Mouse (Mus musculus): Measurements from ENCODE around the gene Gm11168. TPM values are rescaled to one million over a fixed set of nuclear protein-coding genes. Genes with fewer than 3 reads are reported as not detected.
"Not testable (repeated sequence)": the region's sequence is repeated elsewhere in the genome, so short reads cannot be mapped to it uniquely, and the experiment has no call there.

Gm11168 gene
- polyA plus RNA-seq (2015; fragmentation: Nextera tagmentation; extraction: Ambion mirVana), result 0.25 TPM in 1 of 2 replicates, not detected in the other

DNA sequence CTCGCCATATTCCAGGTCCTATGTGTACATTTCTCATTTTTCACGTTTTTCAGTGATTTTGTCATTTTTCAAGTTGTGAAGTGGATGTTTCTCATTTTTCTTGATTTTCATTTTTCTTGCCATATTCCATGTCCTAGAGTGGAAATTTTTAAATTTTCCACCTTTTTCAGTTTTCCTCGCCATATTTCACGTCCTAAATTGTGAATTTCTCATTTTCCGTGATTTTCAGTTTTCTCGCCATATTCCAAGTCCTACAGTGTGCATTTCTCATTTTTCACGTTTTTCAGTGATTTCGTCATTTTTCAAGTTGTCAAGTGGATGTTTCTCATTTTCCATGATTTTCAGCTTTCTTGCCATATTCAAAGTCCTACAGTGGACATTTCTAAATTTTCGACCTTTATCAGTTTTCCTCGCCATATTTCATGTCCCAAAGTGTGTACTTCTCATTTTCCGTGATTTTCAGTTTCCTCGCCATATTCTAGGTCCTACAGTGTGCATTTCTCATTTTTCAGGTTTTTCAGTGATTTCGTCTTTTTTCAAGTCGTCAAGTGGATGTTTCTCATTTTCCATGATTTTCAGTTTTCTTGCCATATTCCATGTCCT is at the start of gene Gm11168:
TSS of gene Gm11168 (plus strand) at position 553 of the 603 bp plus-strand sequence.
- H3K27me3 ChIP-seq; H3K27ac ChIP-seq (replicated peaks); ATAC-seq (ENCODE audit: low FRiP score, low read depth); H3K36me3 ChIP-seq; H3K4me1 ChIP-seq (replicated peaks); H3K4me3 ChIP-seq; H3K9ac ChIP-seq; H3K4me2 ChIP-seq: not testable (repeated sequence)
- WGBS, result 75% methylated on average over 6 of the region's 14 CpGs
- H3K9me3 ChIP-seq, result peaks cover 12% of the 10 kb centered on the region

GRCm38 (mm10) chr9:3000445-3000972 is 2.6 kb upstream of the Gm11168 start, which contains the start of gene Gm10722:
Gene Gm10722 (plus strand): TSS chr9:3000922.
- not testable (repeated sequence) for H3K4me3 ChIP-seq; H3K9ac ChIP-seq; H3K4me2 ChIP-seq; ATAC-seq (ENCODE audit: low FRiP score, low read depth); H3K36me3 ChIP-seq; H3K27me3 ChIP-seq; H3K9me3 ChIP-seq; H3K4me1 ChIP-seq (replicated peaks); H3K27ac ChIP-seq (replicated peaks)
- WGBS, result 73% methylated on average over 12 of the region's 12 CpGs

DNA sequence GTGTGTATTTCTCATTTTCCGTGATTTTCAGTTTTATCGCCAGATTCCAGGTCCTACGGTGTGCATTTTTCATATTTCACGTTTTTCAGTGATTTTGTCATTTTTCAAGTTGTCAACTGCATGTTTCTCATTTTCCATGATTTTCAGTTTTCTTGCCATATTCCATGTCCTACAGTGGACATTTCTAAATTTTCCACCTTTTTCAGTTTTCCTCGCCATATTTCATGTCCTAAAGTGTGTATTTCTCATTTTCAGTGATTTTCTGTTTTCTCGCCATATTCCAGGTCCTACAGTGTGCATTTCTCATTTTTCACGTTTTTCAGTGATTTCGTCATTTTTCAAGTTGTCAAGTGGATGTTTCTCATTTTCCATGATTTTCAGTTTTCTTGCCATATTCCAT is 2.1 kb upstream of the Gm11168 start:
- not testable (repeated sequence) for ATAC-seq (ENCODE audit: low FRiP score, low read depth); H3K9me3 ChIP-seq
- WGBS, result 66% methylated on average over 8 of the region's 8 CpGs

DNA sequence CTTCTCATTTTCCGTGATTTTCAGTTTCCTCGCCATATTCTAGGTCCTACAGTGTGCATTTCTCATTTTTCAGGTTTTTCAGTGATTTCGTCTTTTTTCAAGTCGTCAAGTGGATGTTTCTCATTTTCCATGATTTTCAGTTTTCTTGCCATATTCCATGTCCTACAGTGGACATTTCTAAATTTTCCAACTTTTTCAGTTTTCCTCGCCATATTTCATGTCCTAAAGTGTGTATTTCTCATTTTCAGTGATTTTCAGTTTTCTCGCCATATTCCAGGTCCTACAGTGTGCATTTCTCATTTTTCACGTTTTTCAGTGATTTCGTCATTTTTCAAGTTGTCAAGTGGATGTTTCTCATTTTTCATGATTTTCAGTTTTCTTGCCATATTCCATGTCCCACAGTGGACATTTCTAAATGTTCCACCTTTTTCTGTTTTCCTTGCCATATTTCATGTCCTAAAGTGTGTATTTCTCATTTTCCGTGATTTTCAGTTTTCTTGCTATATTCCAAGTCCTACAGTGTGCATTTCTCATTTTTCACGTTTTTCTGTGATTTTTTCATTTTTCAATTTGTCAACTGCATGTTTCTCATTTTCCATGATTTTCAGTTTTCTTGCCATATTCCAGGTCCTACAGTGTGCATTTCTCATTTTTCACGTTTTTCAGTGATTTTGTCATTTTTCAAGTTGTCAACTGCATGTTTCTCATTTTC is 1.0 kb upstream of the Gm11168 start:
- WGBS, result 70% methylated on average over 9 of the region's 11 CpGs
- H3K4me1 ChIP-seq (replicated peaks); H3K9me3 ChIP-seq; H3K27ac ChIP-seq (replicated peaks); H3K4me2 ChIP-seq; H3K9ac ChIP-seq; H3K4me3 ChIP-seq; H3K27me3 ChIP-seq; H3K36me3 ChIP-seq: not testable (repeated sequence)
- ATAC-seq (ENCODE audit: low FRiP score, low read depth), result peak; percentile 91

More for the DNA sequence above, 2.1 kb upstream of the Gm11168 start:
- H3K4me1 ChIP-seq (replicated peaks); H3K36me3 ChIP-seq; H3K27me3 ChIP-seq; H3K9ac ChIP-seq; H3K4me3 ChIP-seq; H3K4me2 ChIP-seq; H3K27ac ChIP-seq (replicated peaks): not testable (repeated sequence)

GRCm38 (mm10) chr9:3006179-3006578 is 3.0 kb downstream of the Gm11168 start:
- not testable (repeated sequence) for H3K4me3 ChIP-seq; H3K36me3 ChIP-seq; H3K4me1 ChIP-seq (replicated peaks); H3K27me3 ChIP-seq; ATAC-seq (ENCODE audit: low FRiP score, low read depth); H3K27ac ChIP-seq (replicated peaks); H3K4me2 ChIP-seq; H3K9ac ChIP-seq
- peaks cover 12% of the 10 kb centered on the region for H3K9me3 ChIP-seq
- WGBS, result 86% methylated on average over 1 of the region's 5 CpGs

DNA sequence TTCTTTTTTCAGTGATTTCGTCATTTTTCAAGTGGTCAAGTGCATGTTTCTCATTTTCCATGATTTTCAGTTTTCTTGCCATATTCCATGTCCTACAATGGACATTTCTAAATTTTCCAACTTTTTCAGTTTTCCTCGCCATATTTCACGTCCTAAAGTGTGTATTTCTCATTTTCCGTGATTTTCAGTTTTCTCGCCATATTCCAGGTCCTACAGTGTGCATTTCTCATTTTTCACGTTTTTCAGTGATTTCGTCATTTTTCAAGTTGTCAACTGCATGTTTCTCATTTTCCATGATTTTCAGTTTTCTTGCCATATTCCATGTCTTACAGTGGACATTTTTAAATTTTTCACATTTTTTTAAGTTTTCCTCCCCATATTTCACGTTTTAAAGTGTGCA is 3.5 kb downstream of the Gm11168 start:
- not testable (repeated sequence) for H3K36me3 ChIP-seq

DNA sequence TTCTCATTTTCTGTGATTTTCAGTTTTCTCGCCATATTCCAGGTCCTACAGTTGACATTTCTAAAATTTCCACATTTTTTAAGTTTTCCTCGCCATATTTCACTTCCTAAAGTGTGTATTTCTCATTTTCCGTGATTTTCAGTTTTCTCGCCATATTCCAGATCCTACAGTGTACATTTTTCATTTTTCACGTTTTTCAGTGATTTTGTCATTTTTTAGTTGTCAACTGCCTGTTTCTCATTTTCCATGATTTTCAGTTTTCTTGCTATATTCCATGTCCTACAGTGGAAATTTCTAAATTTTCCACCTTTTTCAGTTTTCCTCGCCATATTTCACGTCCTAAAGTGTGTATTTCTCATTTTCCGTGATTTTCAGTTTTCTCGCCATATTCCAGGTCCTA is 4.1 kb downstream of the Gm11168 start:
- H3K36me3 ChIP-seq; H3K9ac ChIP-seq; H3K27ac ChIP-seq (replicated peaks); H3K27me3 ChIP-seq; H3K4me1 ChIP-seq (replicated peaks); H3K9me3 ChIP-seq; H3K4me2 ChIP-seq; H3K4me3 ChIP-seq: not testable (repeated sequence)
- 77% methylated on average over 8 of the region's 9 CpGs for WGBS
- peak; percentile 20; the same call in 1 of the 2 replicates for ATAC-seq (ENCODE audit: low FRiP score, low read depth)

More for the DNA sequence above, 3.5 kb downstream of the Gm11168 start:
- H3K9ac ChIP-seq; H3K27ac ChIP-seq (replicated peaks); H3K4me1 ChIP-seq (replicated peaks); H3K4me3 ChIP-seq; H3K4me2 ChIP-seq; H3K27me3 ChIP-seq: not testable (repeated sequence)
- 70% methylated on average over 8 of the region's 8 CpGs for WGBS
- ATAC-seq (ENCODE audit: low FRiP score, low read depth), result peak; percentile 78
- peaks cover 12% of the 10 kb centered on the region for H3K9me3 ChIP-seq

DNA sequence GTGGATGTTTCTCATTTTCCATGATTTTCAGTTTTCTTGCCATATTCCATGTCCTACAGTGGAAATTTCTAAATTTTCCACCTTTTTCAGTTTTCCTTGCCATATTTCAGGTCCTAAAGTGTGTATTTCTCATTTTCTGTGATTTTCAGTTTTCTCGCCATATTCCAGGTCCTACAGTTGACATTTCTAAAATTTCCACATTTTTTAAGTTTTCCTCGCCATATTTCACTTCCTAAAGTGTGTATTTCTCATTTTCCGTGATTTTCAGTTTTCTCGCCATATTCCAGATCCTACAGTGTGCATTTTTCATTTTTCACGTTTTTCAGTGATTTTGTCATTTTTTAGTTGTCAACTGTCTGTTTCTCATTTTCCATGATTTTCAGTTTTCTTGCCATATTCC is 6.2 kb downstream of the Gm11168 start:
- H3K9me3 ChIP-seq; H3K27me3 ChIP-seq; H3K36me3 ChIP-seq; H3K9ac ChIP-seq; H3K4me1 ChIP-seq (replicated peaks); H3K4me3 ChIP-seq; H3K27ac ChIP-seq (replicated peaks); H3K4me2 ChIP-seq: not testable (repeated sequence)
- no CpG with 5 or more reads among the region's 5 CpGs for WGBS
- peak; percentile 44 for ATAC-seq (ENCODE audit: low FRiP score, low read depth)

DNA sequence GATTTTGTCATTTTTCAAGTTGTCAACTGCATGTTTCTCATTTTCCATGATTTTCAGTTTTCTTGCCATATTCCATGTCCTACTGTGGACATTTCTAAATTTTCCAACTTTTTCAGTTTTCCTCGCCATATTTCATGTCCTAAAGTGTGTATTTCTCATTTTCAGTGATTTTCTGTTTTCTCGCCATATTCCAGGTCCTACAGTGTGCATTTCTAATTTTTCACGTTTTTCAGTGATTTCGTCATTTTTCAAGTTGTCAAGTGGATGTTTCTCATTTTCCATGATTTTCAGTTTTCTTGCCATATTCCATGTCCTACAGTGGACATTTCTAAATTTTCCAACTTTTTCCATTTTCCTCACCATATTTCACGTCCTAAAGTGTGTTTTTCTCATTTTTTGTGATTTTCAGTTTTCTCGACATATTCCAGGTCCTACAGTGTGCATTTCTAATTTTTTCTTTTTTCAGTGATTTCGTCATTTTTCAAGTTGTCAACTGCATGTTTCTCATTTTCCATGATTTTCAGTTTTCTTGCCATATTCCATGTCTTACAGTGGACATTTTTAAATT is 9.0 kb downstream of the Gm11168 start:
- 0 out of 2 replicates have a peak, but pooled peaks have one; percentile 9 for ATAC-seq (ENCODE audit: low FRiP score, low read depth)
- not testable (repeated sequence) for H3K4me2 ChIP-seq; H3K9me3 ChIP-seq; H3K9ac ChIP-seq; H3K27me3 ChIP-seq; H3K4me3 ChIP-seq; H3K27ac ChIP-seq (replicated peaks); H3K4me1 ChIP-seq (replicated peaks); H3K36me3 ChIP-seq
- 83% methylated on average over 3 of the region's 7 CpGs for WGBS

GRCm38 (mm10) chr9:3012733-3013279 is 9.7 kb downstream of the Gm11168 start, which contains the start of gene Gm10721:
Gene Gm10721 (plus strand): TSS chr9:3013140.
- H3K27ac ChIP-seq (replicated peaks); H3K27me3 ChIP-seq; H3K9ac ChIP-seq; H3K9me3 ChIP-seq; H3K4me1 ChIP-seq (replicated peaks); H3K36me3 ChIP-seq; H3K4me2 ChIP-seq; H3K4me3 ChIP-seq: not testable (repeated sequence)
- WGBS, result no CpG with 5 or more reads among the region's 11 CpGs
- peak; percentile 63; the same call in 1 of the 2 replicates for ATAC-seq (ENCODE audit: low FRiP score, low read depth)

- not testable (repeated sequence) for H3K36me3 ChIP-seq; ATAC-seq (ENCODE audit: low FRiP score, low read depth); H3K27ac ChIP-seq (replicated peaks); H3K9ac ChIP-seq; H3K4me3 ChIP-seq; H3K4me2 ChIP-seq; H3K4me1 ChIP-seq (replicated peaks); H3K27me3 ChIP-seq; H3K9me3 ChIP-seq
- 68% methylated on average over 5 of the region's 9 CpGs for WGBS
Measured at GRCm38 (mm10) chr9:3015354-3015753, 12.2 kb downstream of the Gm11168 start, which contains the start of gene Gm10720. Gene Gm10720 (plus strand): TSS chr9:3015654.

DNA sequence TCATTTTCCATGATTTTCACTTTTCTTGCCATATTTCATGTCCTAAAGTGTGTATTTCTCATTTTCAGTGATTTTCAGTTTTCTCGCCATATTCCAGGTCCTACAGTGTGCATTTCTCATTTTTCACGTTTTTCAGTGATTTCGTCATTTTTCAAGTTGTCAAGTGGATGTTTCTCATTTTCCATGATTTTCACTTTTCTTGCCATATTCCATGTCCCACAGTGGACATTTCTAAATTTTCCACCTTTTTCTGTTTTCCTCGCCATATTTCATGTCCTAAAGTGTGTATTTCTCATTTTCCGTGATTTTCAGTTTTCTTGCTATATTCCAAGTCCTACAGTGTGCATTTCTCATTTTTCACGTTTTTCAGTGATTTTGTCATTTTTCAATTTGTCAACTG is 12.8 kb downstream of the Gm11168 start:
- H3K9ac ChIP-seq; H3K9me3 ChIP-seq; ATAC-seq (ENCODE audit: low FRiP score, low read depth); H3K27ac ChIP-seq (replicated peaks); H3K4me2 ChIP-seq; H3K4me3 ChIP-seq; H3K36me3 ChIP-seq; H3K4me1 ChIP-seq (replicated peaks); H3K27me3 ChIP-seq: not testable (repeated sequence)
- WGBS, result 74% methylated on average over 6 of the region's 6 CpGs
